Mouse (Mus musculus) liver, adult (tissue): Measurements from ENCODE around the gene Abi3.

Experiments
- GATA4 ChIP-seq: IDR thresholded peaks from 2 replicates; pipeline ENCODE4 v1.6.1; 2014; ENCODE audit warnings: mild to moderate bottlenecking, low read length; ENCODE audit not compliant: insufficient replicate concordance

Abi3 gene

DNA sequence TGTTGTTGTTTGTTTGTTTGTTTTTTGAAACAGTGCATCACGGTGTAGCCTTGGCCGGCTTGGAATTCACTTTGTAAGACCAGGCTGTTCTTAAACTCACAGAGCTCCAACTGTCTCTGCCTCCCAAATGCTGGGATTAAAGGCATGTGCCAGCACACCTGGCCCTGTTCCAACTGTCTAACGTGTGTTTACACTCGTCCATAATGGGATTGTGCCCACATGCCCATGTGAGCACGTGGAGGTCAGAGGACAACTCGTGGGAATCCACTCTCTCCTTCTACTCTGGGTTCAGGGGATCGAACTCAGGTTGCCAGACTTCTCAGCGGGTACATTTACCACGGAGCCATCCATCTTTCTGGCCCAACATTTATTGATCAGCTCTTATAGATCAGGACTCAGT, 26.9 kb downstream of the Abi3 start:
- no peak for TF ChIP-seq GATA4

DNA sequence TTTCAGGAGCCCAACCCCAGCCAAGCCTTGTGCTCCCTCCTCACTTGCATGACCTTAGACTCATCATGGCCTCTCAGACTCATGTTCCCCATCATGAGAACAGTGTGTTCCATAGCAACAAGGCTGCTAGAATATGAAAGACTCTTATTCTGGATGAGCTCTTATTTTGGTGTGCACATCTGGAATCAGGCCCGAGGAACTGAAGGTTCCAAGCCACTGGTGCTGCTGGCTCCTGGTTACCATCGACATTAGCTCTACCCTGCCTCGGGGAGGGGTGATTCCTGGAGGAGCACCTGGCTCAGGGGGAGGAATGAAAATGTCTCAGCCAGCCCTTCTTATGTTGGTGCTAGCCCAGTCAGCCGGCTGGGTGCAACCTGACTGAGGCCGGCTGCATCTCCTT, 27.4 kb downstream of the Abi3 start:
- no peak for TF ChIP-seq GATA4

DNA sequence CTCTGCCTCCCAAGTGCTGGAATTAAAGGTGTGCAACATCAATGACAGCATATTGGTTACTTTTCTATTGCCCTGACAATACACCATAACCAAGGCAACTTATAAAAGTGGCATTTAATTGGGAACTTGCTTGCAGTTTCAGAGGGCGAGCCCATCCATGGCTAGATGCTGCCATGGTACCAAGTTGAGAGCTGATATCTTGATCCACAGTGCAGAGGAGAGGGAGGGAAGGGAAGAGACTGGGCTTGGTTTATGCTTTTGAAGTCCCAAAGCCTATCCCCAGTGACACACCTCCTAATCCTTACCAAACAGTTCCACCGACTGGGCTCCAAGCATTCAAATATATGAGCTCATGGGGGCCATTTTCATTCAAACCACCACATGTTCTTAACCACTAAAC, 28.2 kb downstream of the Abi3 start:
- TF ChIP-seq GATA4: no peak

DNA sequence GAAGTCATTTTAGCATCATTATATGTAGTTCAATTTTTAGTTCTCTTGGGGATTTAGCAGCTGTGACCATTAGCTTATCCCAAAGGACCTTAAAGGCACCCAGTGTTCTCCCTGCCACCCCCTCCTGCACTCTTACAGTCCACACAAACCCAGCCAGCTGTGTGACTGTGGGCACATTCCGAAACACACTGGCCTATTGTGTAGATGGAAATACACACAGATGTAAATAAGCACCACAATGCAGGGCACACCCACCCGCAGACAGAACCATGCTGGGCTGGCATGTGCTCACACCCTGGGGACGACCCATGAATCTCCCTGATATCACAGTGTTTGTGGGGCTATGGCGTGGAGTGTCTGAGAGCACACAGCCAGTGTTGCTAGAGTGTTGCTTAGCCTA, 30.1 kb downstream of the Abi3 start:
- TF ChIP-seq GATA4: no peak

DNA sequence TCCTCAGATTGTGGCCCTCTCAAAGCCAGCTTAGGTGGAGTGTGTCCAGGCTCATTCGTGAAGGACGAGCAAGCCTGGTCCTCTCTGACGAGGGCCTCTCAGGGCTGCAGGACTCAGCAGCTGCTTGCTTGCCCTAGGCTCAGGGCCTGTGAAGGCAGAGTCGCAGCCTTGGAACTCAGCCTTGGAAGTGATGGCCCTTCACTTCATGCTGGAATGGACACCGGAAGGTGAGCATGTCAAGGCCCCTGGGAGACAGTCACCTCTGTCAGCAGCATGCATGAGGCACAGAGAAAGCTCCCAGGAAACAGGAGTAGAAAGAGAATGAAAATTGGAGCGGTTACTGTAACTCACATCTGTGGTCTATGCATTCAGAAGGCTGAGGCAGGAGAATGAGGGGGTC, 30.5 kb downstream of the Abi3 start:
- TF ChIP-seq GATA4: no peak

DNA sequence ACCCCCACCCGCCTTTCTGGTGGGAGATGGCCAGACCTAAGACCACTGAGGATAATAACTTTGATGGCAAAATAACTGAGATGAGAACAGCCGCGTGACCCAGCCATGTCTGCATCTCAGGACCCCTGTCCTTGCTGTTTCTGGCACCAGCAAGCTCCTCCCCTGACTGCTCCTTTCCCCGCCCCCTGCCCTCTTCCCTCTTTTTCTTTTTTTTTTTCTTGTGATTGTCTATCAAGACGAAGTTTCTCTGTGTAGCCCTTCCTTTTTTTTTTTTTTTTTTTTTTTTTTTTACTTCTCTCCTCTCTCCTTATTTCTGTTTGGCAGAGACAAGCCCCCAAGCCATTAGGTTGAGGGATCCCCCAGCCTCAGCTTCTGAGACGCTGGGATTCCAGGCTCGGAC, 31.4 kb downstream of the Abi3 start:
- TF ChIP-seq GATA4: no peak

DNA sequence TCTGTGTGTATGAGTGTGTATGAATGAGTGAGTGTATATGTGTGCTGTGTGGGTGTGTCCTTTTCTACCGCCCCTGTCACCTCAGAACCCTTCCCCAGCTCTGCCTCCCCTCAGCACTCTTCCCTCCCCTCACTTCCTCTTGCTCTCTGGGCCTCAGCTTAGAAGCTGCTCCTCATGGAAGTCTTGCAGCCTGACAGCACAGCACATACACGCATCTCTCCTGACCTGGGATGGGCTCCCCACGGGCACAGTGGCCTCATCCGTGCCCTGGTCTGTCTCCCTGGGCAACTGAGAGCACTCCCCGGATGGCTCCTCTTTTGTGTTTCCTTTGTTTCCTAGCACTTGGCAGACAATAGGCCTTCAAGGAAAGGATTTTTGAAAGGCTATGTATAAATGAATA, 32.7 kb downstream of the Abi3 start:
- TF ChIP-seq GATA4: no peak

DNA sequence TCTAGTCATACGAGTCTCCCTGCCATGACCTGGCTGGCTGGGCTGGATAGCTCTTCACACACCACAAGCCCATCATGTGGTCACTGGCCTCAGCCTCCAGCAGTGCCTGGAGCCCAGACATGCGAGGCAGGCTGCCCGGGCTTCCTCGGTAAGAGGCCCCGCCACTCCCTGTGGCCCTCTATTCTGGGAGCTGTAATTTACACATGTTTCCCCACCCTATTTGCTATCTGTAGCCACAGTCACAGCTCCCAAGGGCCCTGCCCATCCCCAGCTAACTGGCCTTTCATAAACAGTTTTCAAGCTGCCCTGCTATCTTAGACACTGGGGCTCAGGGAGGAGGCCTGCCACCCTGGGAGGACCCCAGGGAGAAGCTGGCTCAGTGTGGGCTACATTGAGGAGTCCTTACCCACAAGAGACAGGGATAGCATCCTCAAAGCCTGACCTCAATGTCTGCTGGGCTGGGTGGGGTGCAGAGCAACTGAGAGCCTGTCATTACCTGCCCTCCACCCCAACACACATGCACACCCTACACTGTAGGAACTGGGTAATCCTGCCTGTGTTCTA, 33.7 kb downstream of the Abi3 start:
- no peak for TF ChIP-seq GATA4

DNA sequence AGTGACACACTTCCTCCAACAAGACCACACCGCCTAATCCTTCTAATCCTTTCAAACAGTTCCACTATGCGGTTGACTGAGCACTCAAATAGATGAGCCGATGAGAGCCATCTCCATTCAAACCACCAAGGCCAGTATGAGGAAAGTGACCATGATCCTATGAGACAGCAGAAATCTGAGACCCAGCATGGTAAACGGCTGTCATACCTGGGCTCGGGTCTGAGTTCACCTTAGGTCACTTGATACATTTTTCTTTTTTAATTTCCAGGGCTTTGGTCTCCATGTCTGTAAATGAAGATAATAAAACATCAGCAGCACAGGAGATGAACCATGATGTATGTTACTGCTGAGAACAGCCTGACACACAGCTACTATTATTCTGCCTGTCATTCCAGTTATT, 34.4 kb downstream of the Abi3 start:
- TF ChIP-seq GATA4: no peak

DNA sequence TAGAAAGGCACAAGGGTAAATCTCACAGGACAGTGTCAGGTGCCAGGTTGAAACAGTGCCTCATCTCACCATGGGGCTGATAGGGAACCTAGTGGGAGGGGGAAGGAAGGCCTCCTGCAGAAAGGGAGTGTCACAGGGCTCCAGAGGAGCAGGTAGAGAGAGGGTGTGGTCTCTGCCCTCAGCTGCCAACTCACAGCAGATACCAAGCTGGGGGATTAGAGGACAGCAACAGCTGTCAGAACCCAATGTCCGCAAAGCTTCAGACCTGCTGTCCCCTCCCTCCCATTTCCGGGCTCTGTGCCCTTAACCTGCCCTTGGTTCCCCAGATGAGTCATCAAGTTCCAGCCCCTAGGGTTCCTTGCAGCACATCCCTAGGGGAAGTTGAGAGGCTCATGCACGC, 36.7 kb downstream of the Abi3 start:
- TF ChIP-seq GATA4: no peak

DNA sequence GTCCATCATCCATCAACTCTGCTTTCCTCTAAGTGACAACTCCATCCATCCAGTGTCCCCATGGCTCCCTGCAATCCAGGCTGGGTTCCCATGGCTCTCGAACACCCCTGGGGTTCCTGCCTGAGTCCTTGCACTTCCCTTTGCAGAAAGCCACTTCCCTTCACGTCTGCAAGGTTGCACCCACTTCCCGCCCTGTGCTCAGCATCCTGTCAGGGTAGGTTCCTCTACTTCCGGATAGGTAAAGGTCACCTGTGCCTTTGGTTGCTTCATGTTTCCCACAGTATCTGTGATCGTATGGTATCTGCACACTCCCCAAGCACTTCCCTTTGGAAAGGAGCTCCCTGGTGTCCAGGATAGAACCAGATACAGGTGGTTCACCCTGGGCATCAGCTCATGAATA, 37.3 kb downstream of the Abi3 start:
- no peak for TF ChIP-seq GATA4

DNA sequence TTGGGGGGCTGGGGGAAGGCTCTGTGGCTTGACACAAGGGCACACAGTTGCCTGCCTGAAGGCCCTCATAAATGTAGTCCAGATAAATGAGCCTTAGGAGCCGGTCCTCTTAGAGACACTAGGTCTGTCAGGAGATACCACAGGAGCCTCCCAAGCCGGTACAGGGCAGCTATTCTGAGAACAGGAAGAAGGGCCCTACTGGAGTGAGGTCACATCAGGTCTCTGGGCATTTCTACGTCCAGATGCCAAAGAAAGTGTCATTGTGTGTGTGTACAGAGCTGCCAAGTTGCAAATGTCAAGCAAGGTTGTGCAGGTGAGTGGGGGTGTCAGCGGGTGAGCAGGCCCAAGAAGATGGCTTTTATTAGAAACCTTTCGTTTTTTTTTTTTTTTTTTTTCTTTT, 46.7 kb downstream of the Abi3 start:
- no peak for TF ChIP-seq GATA4

DNA sequence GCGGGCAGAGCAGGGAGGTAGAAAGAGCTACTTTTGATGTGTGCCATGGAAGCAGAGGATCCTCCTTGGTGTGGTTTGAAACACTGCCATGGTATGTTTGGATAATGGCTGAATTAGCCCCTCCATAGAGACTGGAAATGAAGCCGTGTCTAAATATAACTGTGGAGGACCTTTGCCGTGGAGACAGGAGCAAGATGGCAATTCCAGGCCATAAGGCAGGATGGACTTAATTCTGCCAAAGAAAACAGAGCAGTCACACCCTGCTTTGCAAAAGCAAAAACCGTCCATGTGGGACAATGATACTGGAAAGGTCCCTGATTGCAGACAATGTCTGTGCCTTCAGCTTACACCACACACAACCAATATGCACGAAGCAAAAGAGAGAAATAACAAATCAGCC, 48.1 kb downstream of the Abi3 start:
- no peak for TF ChIP-seq GATA4

DNA sequence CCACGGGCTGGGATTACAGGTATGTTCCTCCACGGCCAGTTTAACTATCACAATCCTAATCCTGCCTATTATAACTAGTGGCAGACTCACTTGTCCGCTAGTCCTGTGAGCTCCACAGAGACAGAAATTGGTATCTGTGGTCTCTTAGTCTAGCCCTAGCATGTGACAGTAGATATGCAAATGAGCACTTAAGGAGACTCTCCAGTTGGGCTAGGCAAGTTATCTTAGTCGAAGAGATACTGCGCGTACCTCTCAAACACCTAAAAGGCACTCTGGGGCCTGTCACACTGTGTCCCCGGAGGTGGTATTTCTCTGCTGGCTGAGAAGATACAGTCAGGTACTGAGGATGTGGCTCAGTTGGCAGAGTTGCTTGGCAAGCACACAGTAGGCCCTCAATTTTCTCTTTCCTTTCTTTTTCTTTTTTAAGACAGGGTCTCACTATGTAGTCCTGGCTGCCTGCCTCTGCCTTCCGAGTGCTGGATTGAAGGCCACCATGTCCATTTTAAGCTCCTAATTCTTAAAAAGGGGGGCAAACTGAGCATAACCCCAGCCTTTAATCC, 49.2 kb downstream of the Abi3 start:
- TF ChIP-seq GATA4: no peak

DNA sequence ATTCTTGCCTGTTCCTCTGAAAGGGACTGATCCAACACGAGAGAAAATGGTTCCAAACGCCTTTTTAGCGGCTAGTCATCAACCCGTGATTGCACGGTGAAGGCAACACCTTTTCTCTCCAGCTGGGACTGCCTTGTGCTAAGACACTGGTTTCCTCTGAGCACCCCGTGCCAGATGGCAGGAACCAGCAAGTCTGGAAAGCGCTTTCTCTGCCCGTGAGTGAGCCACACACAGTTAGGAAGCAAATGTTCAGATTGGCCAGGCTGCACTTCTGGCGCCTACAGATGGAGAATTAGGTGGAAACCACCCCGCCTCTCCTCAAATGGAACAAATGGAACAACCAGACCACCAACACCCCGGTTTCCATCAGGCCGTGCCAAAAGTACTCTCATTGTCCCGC, 50.5 kb downstream of the Abi3 start:
- no peak for TF ChIP-seq GATA4

DNA sequence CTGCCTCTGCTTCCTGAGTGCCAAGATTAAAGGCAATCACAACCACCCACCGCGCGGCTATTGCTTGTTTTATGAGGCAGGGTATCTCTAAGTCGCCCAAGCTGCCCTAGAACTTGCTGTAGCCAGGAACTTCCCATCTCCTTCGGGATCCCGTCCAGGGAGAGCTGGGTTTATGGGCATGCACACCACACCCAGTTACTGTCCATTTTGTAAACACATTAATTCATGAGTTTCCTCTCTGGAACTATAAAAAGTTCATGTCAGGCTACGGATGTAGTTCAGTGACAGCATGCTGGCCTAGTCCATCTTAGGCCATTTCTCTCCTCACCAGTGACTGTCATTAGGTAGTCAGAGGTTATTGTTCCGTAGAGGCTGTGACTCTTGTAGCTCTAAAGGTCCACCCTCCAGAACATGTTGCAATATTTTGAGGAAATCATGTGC, 52.8 kb downstream of the Abi3 start:
- peak; percentile 36; the same call in 1 of the 2 replicates for TF ChIP-seq GATA4

DNA sequence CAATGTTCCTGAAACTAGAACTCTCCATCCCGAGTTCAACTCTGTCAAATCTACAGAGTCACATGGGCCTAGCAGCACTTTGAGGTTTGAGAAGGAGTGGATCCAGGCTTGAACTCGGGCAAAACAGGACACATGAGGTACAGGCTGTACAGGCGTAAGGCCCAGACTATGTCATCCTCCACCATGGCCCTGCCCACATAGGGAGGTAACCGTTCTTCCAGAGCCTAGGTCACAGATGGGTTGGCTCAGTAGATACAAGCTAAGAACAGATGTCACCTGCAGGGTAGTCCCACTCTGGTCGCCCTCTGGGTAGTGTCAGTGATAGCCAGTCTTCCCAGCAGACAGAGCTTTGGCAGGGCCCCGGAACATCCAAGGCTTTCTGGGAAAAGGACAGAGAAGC, 55.8 kb downstream of the Abi3 start:
- TF ChIP-seq GATA4: no peak
